Mouse (Mus musculus) heart, postnatal 0 days (tissue): ENCODE data around the gene Zcchc14. TPM values are rescaled to one million over a fixed set of nuclear protein-coding genes. Genes with fewer than 3 reads are reported as not detected.

Experiments
- ATAC-seq: fragments of 200-750 bp; cut with Nextera tagmentation; 2 replicates; pipeline ENCODE4 v1.8.0; 2017; ENCODE audit warnings: low read depth, moderate number of reproducible peaks, moderate library complexity; ENCODE audit not compliant: insufficient read depth
- DNase-seq: peaks from one replicate; pipeline ENCODE4 v3.0.0-alpha.2; 2016; ENCODE audit warnings: low spot score
- H3K27ac ChIP-seq: fragments of 300-500 bp; sonication (generic); 2 replicates; pipeline ENCODE4 v1.5.1; 2014; ENCODE audit warnings: low read depth, mild to moderate bottlenecking
- H3K27me3 ChIP-seq: fragments of 300-500 bp; sonication (generic); 2 replicates; pipeline ENCODE4 v1.6.1; 2014; ENCODE audit warnings: low read length, mixed read lengths; ENCODE audit not compliant: control insufficient read depth, insufficient read depth
- H3K36me3 ChIP-seq: fragments of 300-500 bp; sonication (generic); replicated peaks from 2 replicates; pipeline ENCODE4 v1.6.1; 2014; ENCODE audit warnings: low read length, mixed read lengths; ENCODE audit not compliant: control insufficient read depth, insufficient read depth
- H3K4me1 ChIP-seq: fragments of 300-500 bp; sonication (generic); 2 replicates; pipeline ENCODE4 v1.6.1; 2014; ENCODE audit warnings: antibody characterized with exemption; ENCODE audit not compliant: control insufficient read depth, insufficient read depth
- H3K4me2 ChIP-seq: fragments of 300-500 bp; sonication (generic); 2 replicates; pipeline ENCODE4 v1.6.1; 2014; ENCODE audit warnings: low read depth, mild to moderate bottlenecking, low read length, moderate library complexity
- H3K4me3 ChIP-seq: fragments of 300-500 bp; sonication (generic); 2 replicates; pipeline ENCODE4 v1.5.1; 2014; ENCODE audit warnings: low read depth, low read length
- H3K9ac ChIP-seq: fragments of 300-500 bp; sonication (generic); replicated peaks from 2 replicates; pipeline ENCODE4 v1.6.1; 2014; ENCODE audit warnings: low read depth, low read length, mixed read lengths
- H3K9me3 ChIP-seq: fragments of 300-500 bp; sonication (generic); replicated peaks from 2 replicates; pipeline ENCODE4 v1.6.1; 2016; ENCODE audit warnings: low read length; ENCODE audit not compliant: control insufficient read depth
- CTCF ChIP-seq: IDR thresholded peaks from 2 replicates; pipeline ENCODE4 v1.5.1; 2016; ENCODE audit warnings: antibody characterized with exemption, control low read depth, low read depth
- EP300 ChIP-seq: IDR thresholded peaks from 2 replicates; pipeline ENCODE4 v1.6.1; 2016; ENCODE audit warnings: antibody characterized with exemption, low read depth
- WGBS: fragments of 180-500 bp; shearing (Covaris S2); extraction: QIAGEN DNeasy Blood & Tissue Kit; methylation state at CpG from one replicate; pipeline ENCODE4 v1.1.7; 2014; 5-methylcytosine and 5-hydroxymethylcytosine counted together
- polyA plus RNA-seq: library from polyadenylated mRNA; unstranded; fragments of >200 nt; fragmentation: Nextera tagmentation; extraction: Ambion mirVana; gene quantifications from 2 replicates; pipeline ENCODE4 v1.2.1, GENCODE M21; 2015
- total RNA-seq: library from RNA; depleted of rRNA; stranded (reverse); fragments of >200 nt; gene quantifications from 2 replicates; pipeline ENCODE4 v1.2.3, GENCODE M21; 2014; ENCODE audit warnings: low replicate concordance

The Zcchc14 gene
- total and polyA plus RNA-seq, 2 experiments from 2014 or later, result 5.6 to 18.1 TPM

GRCm38 (mm10) chr8:121649423-121649822 lies 3.3 kb downstream of the Zcchc14 start:
- Histone ChIP-seq H3K36me3 (peaks cover 4% of the 10 kb centered on the region; the same call in 1 of the 2 replicates), H3K27ac (no peak overlapping the region), H3K4me3 (no peak overlapping the region), H3K27me3 (no peaks in the 10 kb centered on the region), H3K9ac (no peak overlapping the region; the same call in 1 of the 2 replicates), H3K9me3 (no peaks in the 10 kb centered on the region), H3K4me2 (peak overlapping the region; percentile 99), H3K4me1 (peaks cover 42% of the 10 kb centered on the region)
- WGBS, result 84% methylated on average over 5 of the region's 5 CpGs
- ATAC-seq, result no peak
- no peak for TF ChIP-seq CTCF
- TF ChIP-seq EP300, result no peak
- no peak for DNase-seq

- no peak for ATAC-seq
Measured at GRCm38 (mm10) chr8:121648451-121648850, 4.2 kb downstream of the Zcchc14 start.

GRCm38 (mm10) chr8:121647511-121648215 lies 5.0 kb downstream of the Zcchc14 start:
- Histone ChIP-seq H3K4me2 (no peak overlapping the region), H3K4me1 (peaks cover 40% of the 10 kb centered on the region), H3K27me3 (no peaks in the 10 kb centered on the region), H3K36me3 (peaks cover 4% of the 10 kb centered on the region; the same call in 1 of the 2 replicates), H3K4me3 (no peak overlapping the region), H3K9me3 (no peaks in the 10 kb centered on the region), H3K9ac (no peak overlapping the region), H3K27ac (no peak overlapping the region)
- no peak for TF ChIP-seq CTCF
- TF ChIP-seq EP300, result no peak
- no peak for ATAC-seq
- DNase-seq, result no peak
- whole genome bisulfite sequencing, result 81% methylated on average over 12 of the region's 12 CpGs

More at GRCm38 (mm10) chr8:121648451-121648850, 4.2 kb downstream of the Zcchc14 start:
- H3K4me2 ChIP-seq, result no peak overlapping the region
- no peak for TF ChIP-seq EP300
- TF ChIP-seq CTCF, result no peak
- H3K4me1 ChIP-seq, result peaks cover 40% of the 10 kb centered on the region
- H3K27me3 ChIP-seq, result no peaks in the 10 kb centered on the region
- H3K4me3 ChIP-seq, result no peak overlapping the region
- no peaks in the 10 kb centered on the region for H3K9me3 ChIP-seq
- no peak overlapping the region for H3K9ac ChIP-seq
- no peak overlapping the region for H3K27ac ChIP-seq
- peaks cover 4% of the 10 kb centered on the region; the same call in 1 of the 2 replicates for H3K36me3 ChIP-seq
- WGBS, result 61% methylated on average over 16 of the region's 16 CpGs
- no peak for DNase-seq

- ATAC-seq (no peak), DNase-seq (no peak)
- H3K4me2 ChIP-seq, result no peak overlapping the region
- no peaks in the 10 kb centered on the region for H3K27me3 ChIP-seq
- H3K4me1 ChIP-seq, result peaks cover 20% of the 10 kb centered on the region
- peaks cover 4% of the 10 kb centered on the region; the same call in 1 of the 2 replicates for H3K36me3 ChIP-seq
- TF ChIP-seq EP300 (no peak), CTCF (no peak)
- no peak overlapping the region for H3K9ac ChIP-seq
- no peak overlapping the region for H3K4me3 ChIP-seq
- WGBS, result 41% methylated on average over 11 of the region's 11 CpGs
- no peaks in the 10 kb centered on the region for H3K9me3 ChIP-seq
- H3K27ac ChIP-seq, result peak overlapping the region; percentile 4; the same call in 1 of the 2 replicates
Measured at GRCm38 (mm10) chr8:121643384-121643783, 9.3 kb downstream of the Zcchc14 start.

- Histone ChIP-seq H3K4me1 (peaks cover 21% of the 10 kb centered on the region), H3K4me2 (no peak overlapping the region)
Measured at GRCm38 (mm10) chr8:121642804-121643203, 9.9 kb downstream of the Zcchc14 start.

More at GRCm38 (mm10) chr8:121642804-121643203, 9.9 kb downstream of the Zcchc14 start:
- Histone ChIP-seq H3K27ac (peak overlapping the region; percentile 4; the same call in 1 of the 2 replicates), H3K4me3 (no peak overlapping the region), H3K27me3 (no peaks in the 10 kb centered on the region), H3K9ac (no peak overlapping the region), H3K9me3 (no peaks in the 10 kb centered on the region), H3K36me3 (peaks cover 4% of the 10 kb centered on the region; the same call in 1 of the 2 replicates)
- WGBS, result 59% methylated on average over 3 of the region's 3 CpGs
- no peak for DNase-seq
- TF ChIP-seq EP300 (no peak), CTCF (no peak)
- ATAC-seq, result no peak
